Comparison of ENCODE assay signal across 18 mouse cellular contexts in the genomic region with DNA sequence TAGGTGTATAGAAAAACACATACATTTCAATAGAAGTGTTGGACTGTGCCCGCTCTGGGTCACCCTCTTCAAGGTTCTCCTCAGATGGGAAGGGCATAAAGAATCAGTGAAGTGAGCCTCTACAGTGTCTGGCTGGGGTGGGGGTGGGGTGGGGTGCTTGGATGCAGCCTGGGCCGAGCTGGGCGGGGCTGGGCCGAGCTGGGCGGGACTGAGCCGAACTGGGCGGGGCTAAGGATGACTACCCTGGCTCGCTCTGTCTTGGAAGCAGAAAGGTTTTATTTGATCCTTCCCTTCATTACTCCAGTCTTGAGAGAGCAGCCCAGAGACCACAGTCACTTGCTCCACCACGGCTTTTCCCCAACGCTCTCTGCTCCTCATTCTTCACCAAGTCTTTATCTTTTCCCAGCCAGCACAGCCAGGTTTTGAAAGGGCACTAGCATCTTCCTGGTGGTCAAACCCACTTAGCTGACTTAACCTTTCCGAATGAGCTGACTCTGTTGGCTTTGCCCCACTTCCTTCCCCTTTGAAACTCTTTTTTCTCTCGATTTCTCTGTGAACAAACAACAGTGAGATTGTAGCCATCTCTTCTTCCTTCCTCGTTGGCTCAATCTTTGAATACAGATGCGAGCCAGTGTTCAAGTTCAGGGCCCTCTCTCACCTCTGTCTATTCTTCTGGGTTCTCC. TPM values are rescaled to one million over a fixed set of nuclear protein-coding genes. Genes with fewer than 3 reads are reported as not detected.
DNase-seq lines count a peak whose midpoint lies in the region; ATAC-seq and TF ChIP-seq lines count a peak whose summit lies in the region.
"Had no signal": no experiment of that assay in that cellular context is flagged by ENCODE, and none has a peak within 500 bp of the region (broad histone marks: within the 10 kb centered on the region; RNA-seq: fewer than 3 reads in every experiment).

No protein-coding gene starts in this region.

- ATAC-seq in lung, postnatal 0 days: no peak
- ATAC-seq in megakaryocyte progenitor cell, adult 5-6 weeks (replicated peaks; ENCODE audit: poor library complexity): peak; percentile 55
- ATAC-seq in kidney, embryonic 16.5 days (ENCODE audit: low FRiP score, low TSS enrichment): no peak
- ATAC-seq: hindbrain, embryonic 16.5 days had no signal

- WGBS in lung, postnatal 0 days: 49% methylated on average over 14 of the region's 14 CpGs
- WGBS in kidney, embryonic 16.5 days: 56% methylated on average over 14 of the region's 14 CpGs

- no peak overlapping the region for H3K9ac ChIP-seq in lung, postnatal 0 days (replicated peaks; ENCODE audit: low read depth)
- H3K9ac ChIP-seq in kidney, embryonic 16.5 days (replicated peaks; ENCODE audit: low read length): no peak overlapping the region
- H3K9ac ChIP-seq: heart, embryonic 13.5 days; lung, embryonic 14.5 days; neural tube, embryonic 12.5 days had no signal

- H3K36me3 ChIP-seq in lung, postnatal 0 days (ENCODE audit: insufficient read depth, low read length): no peaks in the 10 kb centered on the region
- no peaks in the 10 kb centered on the region for H3K36me3 ChIP-seq in kidney, embryonic 16.5 days (ENCODE audit: insufficient read depth, low read length)
- H3K36me3 ChIP-seq: forebrain, embryonic 10.5 days; heart, embryonic 13.5 days; neural tube, embryonic 12.5 days had no signal

- no peak overlapping the region for H3K4me3 ChIP-seq in lung, postnatal 0 days (ENCODE audit: low read depth, low read length)
- H3K4me3 ChIP-seq in kidney, embryonic 16.5 days (ENCODE audit: low read length): no peak overlapping the region
- H3K4me3 ChIP-seq: forebrain, embryonic 10.5 days; heart, embryonic 13.5 days; neural tube, embryonic 12.5 days had no signal

- DNase-seq in lung, postnatal 10 days: peak; percentile 10
- DNase-seq in lung, postnatal 0 days (ENCODE audit: low spot score): no peak
- DNase-seq in ES-CJ7 (ENCODE audit: low read depth, low spot score): peak; percentile 60
- peak; percentile 24 for DNase-seq in induced T-regulatory cell, adult 2 months (ENCODE audit: low read depth)
- no peak for DNase-seq in adrenal gland, postnatal 25 days
- DNase-seq: adrenal gland, postnatal 14 days; cerebellum, adult 8-10 months; heart, postnatal 36 days; kidney, adult 18-20 months; kidney, postnatal 36 days; layer of hippocampus, adult 9-11 months; lung, embryonic 14.5 days had no signal

- no peak for TF ChIP-seq EP300 in lung, postnatal 0 days (IDR thresholded peaks at IDR 0.05)

- no peak overlapping the region for H3K27ac ChIP-seq in lung, postnatal 0 days (ENCODE audit: low read length)
- H3K27ac ChIP-seq in kidney, embryonic 16.5 days (ENCODE audit: low read length): no peak overlapping the region
- H3K27ac ChIP-seq: forebrain, embryonic 10.5 days; heart, embryonic 13.5 days; neural tube, embryonic 12.5 days had no signal

- H3K27me3 ChIP-seq in lung, postnatal 0 days (replicated peaks; ENCODE audit: insufficient read depth, low read length): no peaks in the 10 kb centered on the region
- H3K27me3 ChIP-seq in kidney, embryonic 16.5 days (ENCODE audit: insufficient read depth, low read length): no peaks in the 10 kb centered on the region
- H3K27me3 ChIP-seq: heart, embryonic 13.5 days; neural tube, embryonic 12.5 days had no signal

- no peaks in the 10 kb centered on the region for H3K4me1 ChIP-seq in lung, postnatal 0 days (ENCODE audit: insufficient read depth, low read depth, low read length)
- H3K4me1 ChIP-seq in kidney, embryonic 16.5 days (ENCODE audit: insufficient read depth, low read length): no peaks in the 10 kb centered on the region
- H3K4me1 ChIP-seq: heart, embryonic 13.5 days; neural tube, embryonic 12.5 days had no signal

- H3K9me3 ChIP-seq in lung, postnatal 0 days (ENCODE audit: low read length): no peaks in the 10 kb centered on the region
- H3K9me3 ChIP-seq in kidney, embryonic 16.5 days (ENCODE audit: low read length): no peaks in the 10 kb centered on the region
- H3K9me3 ChIP-seq: forebrain, embryonic 10.5 days; heart, embryonic 13.5 days; neural tube, embryonic 12.5 days had no signal

- TF ChIP-seq CTCF in lung, postnatal 0 days (IDR thresholded peaks at IDR 0.05): no peak

- H3K4me2 ChIP-seq in lung, postnatal 0 days (replicated peaks; ENCODE audit: low read depth, low read length): no peak overlapping the region
- H3K4me2 ChIP-seq in kidney, embryonic 16.5 days (replicated peaks; ENCODE audit: low read depth, low read length): no peak overlapping the region
- H3K4me2 ChIP-seq: heart, embryonic 13.5 days; lung, embryonic 14.5 days; neural tube, embryonic 12.5 days had no signal

RNA-seq across cellular contexts. Expression of gene Dgkh, which starts 15.5 kb away (rescaled TPM):
- polyA plus RNA-seq in lung, postnatal 0 days (2015; fragmentation: Nextera tagmentation; extraction: Ambion mirVana): 4.0 and 4.6 TPM in 2 replicates
- total RNA-seq in megakaryocyte progenitor cell, adult 5-6 weeks (2015): 1.6 and 1.7 TPM in 2 replicates
- 1.1 and 1.8 TPM in 2 replicates for total RNA-seq in megakaryocyte progenitor cell, adult 5-6 weeks (2017)
- total RNA-seq in adrenal gland, postnatal 25 days (2021): 7.8 and 9.6 TPM in 2 replicates
- 1.9 and 2.1 TPM in 2 replicates for polyA plus RNA-seq in kidney, embryonic 16.5 days (2015; fragmentation: Nextera tagmentation; extraction: Ambion mirVana)

Comparison
In these comparisons a context has a peak if more than half of its experiments do, and no peak if none do; other contexts are left out.
1. DNase-seq: peak in lung, postnatal 10 days (single experiment), ES-CJ7 (single experiment) and induced T-regulatory cell, adult 2 months (single experiment); none in lung, postnatal 0 days (single experiment) and adrenal gland, postnatal 25 days (single experiment).